18 mouse cellular contexts compared by ENCODE assay signal in genomic region chr14:78225677-78226076, GRCm38 (mm10).
DNase-seq lines count a peak whose midpoint lies in the region; ATAC-seq and TF ChIP-seq lines count a peak whose summit lies in the region.
"Had no signal": no experiment of that assay in that cellular context is flagged by ENCODE, and none has a peak within 500 bp of the region (broad histone marks: within the 10 kb centered on the region; RNA-seq: fewer than 3 reads in every experiment).

No protein-coding gene starts in this region.

- H3K4me2 ChIP-seq in hindbrain, embryonic 15.5 days = no peak overlapping the region
- H3K4me2 ChIP-seq in hindbrain, embryonic 13.5 days = no peak overlapping the region
- no peak overlapping the region for H3K4me2 ChIP-seq in CH12.LX (ENCODE audit: insufficient read depth, low read depth, poor library complexity, severe bottlenecking)
- H3K4me2 ChIP-seq: embryonic facial prominence, embryonic 15.5 days; heart, embryonic 12.5 days; limb, embryonic 15.5 days; neural tube, embryonic 15.5 days had no signal

- no peak overlapping the region for H3K4me3 ChIP-seq in hindbrain, embryonic 15.5 days
- H3K4me3 ChIP-seq in hindbrain, embryonic 13.5 days = no peak overlapping the region
- no peak overlapping the region for H3K4me3 ChIP-seq in CH12.LX (replicated peaks in 1 of 3; ENCODE audit: low read depth in 2 of 3, low read length in 2 of 3, poor library complexity in 1 of 3)
- H3K4me3 ChIP-seq: embryonic facial prominence, embryonic 15.5 days; forebrain, embryonic 10.5 days; heart, embryonic 12.5 days; limb, embryonic 15.5 days; neural tube, embryonic 15.5 days had no signal

- ATAC-seq in hindbrain, embryonic 15.5 days (ENCODE audit: low FRiP score, low read depth) = peak; percentile 15; the same call in 1 of the 2 replicates
- no peak for ATAC-seq in hindbrain, embryonic 13.5 days (ENCODE audit: low FRiP score)

- no peaks in the 10 kb centered on the region for H3K79me2 ChIP-seq in CH12.LX (replicated peaks; ENCODE audit: control insufficient read depth, extremely low read depth, insufficient read depth, poor library complexity, severe bottlenecking)

- no peaks in the 10 kb centered on the region for H3K9me3 ChIP-seq in hindbrain, embryonic 15.5 days
- H3K9me3 ChIP-seq in hindbrain, embryonic 13.5 days = no peaks in the 10 kb centered on the region
- H3K9me3 ChIP-seq in CH12.LX (replicated peaks; ENCODE audit: low read length) = no peaks in the 10 kb centered on the region
- H3K9me3 ChIP-seq: embryonic facial prominence, embryonic 15.5 days; forebrain, embryonic 10.5 days; heart, embryonic 12.5 days; limb, embryonic 15.5 days; neural tube, embryonic 15.5 days had no signal

- no peaks in the 10 kb centered on the region for H3K27me3 ChIP-seq in hindbrain, embryonic 15.5 days
- H3K27me3 ChIP-seq in hindbrain, embryonic 13.5 days = no peaks in the 10 kb centered on the region
- H3K27me3 ChIP-seq in CH12.LX (replicated peaks) = no peaks in the 10 kb centered on the region
- H3K27me3 ChIP-seq: embryonic facial prominence, embryonic 15.5 days; heart, embryonic 12.5 days; limb, embryonic 15.5 days; neural tube, embryonic 15.5 days had no signal

- no peak overlapping the region for H3K9ac ChIP-seq in hindbrain, embryonic 15.5 days
- H3K9ac ChIP-seq in hindbrain, embryonic 13.5 days = no peak overlapping the region
- H3K9ac ChIP-seq in CH12.LX (ENCODE audit: insufficient read depth, low read depth) = no peak overlapping the region
- H3K9ac ChIP-seq: embryonic facial prominence, embryonic 15.5 days; heart, embryonic 12.5 days; limb, embryonic 15.5 days; neural tube, embryonic 15.5 days had no signal

- H3K36me3 ChIP-seq in hindbrain, embryonic 15.5 days = no peaks in the 10 kb centered on the region
- no peaks in the 10 kb centered on the region for H3K36me3 ChIP-seq in hindbrain, embryonic 13.5 days
- no peaks in the 10 kb centered on the region for H3K36me3 ChIP-seq in CH12.LX (replicated peaks in 1 of 2; ENCODE audit: control insufficient read depth in 1 of 2, insufficient read depth in 1 of 2, low read length in 1 of 2)
- H3K36me3 ChIP-seq: embryonic facial prominence, embryonic 15.5 days; forebrain, embryonic 10.5 days; heart, embryonic 12.5 days; limb, embryonic 15.5 days; neural tube, embryonic 15.5 days had no signal

- H3K27ac ChIP-seq in hindbrain, embryonic 15.5 days (replicated peaks) = no peak overlapping the region
- H3K27ac ChIP-seq in hindbrain, embryonic 13.5 days = no peak overlapping the region
- no peak overlapping the region for H3K27ac ChIP-seq in CH12.LX (ENCODE audit: insufficient read depth, low read depth)
- H3K27ac ChIP-seq: embryonic facial prominence, embryonic 15.5 days; forebrain, embryonic 10.5 days; limb, embryonic 15.5 days had no signal

- H3K4me1 ChIP-seq in hindbrain, embryonic 15.5 days (replicated peaks) = no peaks in the 10 kb centered on the region
- 0 out of 2 replicates have a peak, but pooled peaks cover 10% of the 10 kb centered on the region for H3K4me1 ChIP-seq in hindbrain, embryonic 13.5 days (replicated peaks)
- no peaks in the 10 kb centered on the region for H3K4me1 ChIP-seq in CH12.LX (ENCODE audit: control insufficient read depth in 1 of 2, insufficient read depth in 2 of 2)
- H3K4me1 ChIP-seq: embryonic facial prominence, embryonic 15.5 days; forebrain, embryonic 10.5 days; heart, embryonic 12.5 days; limb, embryonic 15.5 days; neural tube, embryonic 15.5 days had no signal

- peak; percentile 37 for DNase-seq in layer of hippocampus, adult 9-10 months (ENCODE audit: low spot score)
- DNase-seq in layer of hippocampus, postnatal 36 days = no peak
- DNase-seq in 416B (ENCODE audit: low read depth) = peak; percentile 11
- no peak for DNase-seq in CH12.LX (ENCODE audit: extremely low read depth)
- no peak for DNase-seq in neural tube, embryonic 10.5 days (ENCODE audit: extremely low spot score, low spot score)
- DNase-seq: adrenal gland, postnatal 14 days; cerebellum, adult 2 months; heart, postnatal 36 days; kidney, adult 11 months; right cerebral cortex, postnatal 4 days; thymus, postnatal 36 days had no signal

- 61% methylated on average over 4 of the region's 4 CpGs for WGBS in hindbrain, embryonic 15.5 days
- WGBS in hindbrain, embryonic 13.5 days = 73% methylated on average over 4 of the region's 4 CpGs

- TF ChIP-seq EP300 in CH12.LX (IDR thresholded peaks at IDR 0.05; ENCODE audit: low read length) = no peak

- TF ChIP-seq RAD21 in CH12.LX (IDR thresholded peaks at IDR 0.05; ENCODE audit: low read depth, low read length) = peak; percentile 32

- TF ChIP-seq CTCF in CH12.LX (conservative IDR thresholded peaks at IDR 0.05 in 1 of 2, IDR thresholded peaks at IDR 0.05 in 1 of 2; ENCODE audit: low read depth in 2 of 2, low read length in 2 of 2) = peak in 1 of 2 experiments; percentile 32; a peak in 2 of 4 replicates

- no peak for TF ChIP-seq POLR2A in CH12.LX (IDR thresholded peaks at IDR 0.05; ENCODE audit: low read depth, low read length)

- in situ Hi-C loops in CH12.LX (cut with MboI; ENCODE audit: low pct_ligation_motif_present, low pct_unique_long_range_greater_than_20kb, low sequenced_read_pairs) = no loop called here

- dilution Hi-C loops in CH12.LX (cut with MboI; ENCODE audit: extremely low pct_ligation_motif_present, extremely low pct_unique_long_range_greater_than_20kb, low sequenced_read_pairs) = no loop called here

TF ChIP-seq in CH12.LX, 34 proteins besides CTCF, POLR2A, EP300 and RAD21:
- TF ChIP-seq ZKSCAN1 (IDR thresholded peaks at IDR 0.05; ENCODE audit: borderline replicate concordance, low read depth, low read length) (no peak), TCF12 (IDR thresholded peaks at IDR 0.05; ENCODE audit: low read depth, low read length) (no peak), TBP (conservative IDR thresholded peaks at IDR 0.05; ENCODE audit: low read depth, low read length) (no peak), MXI1 (IDR thresholded peaks at IDR 0.05; ENCODE audit: low read depth, low read length) (no peak), POLR2AphosphoS2 (IDR thresholded peaks at IDR 0.05; ENCODE audit: low read depth, low read length) (no peak), NRF1 (IDR thresholded peaks at IDR 0.05; ENCODE audit: low read depth, low read length) (no peak)

Comparison
In these comparisons a context has a peak if more than half of its experiments do, and no peak if none do; other contexts are left out.
1. DNase-seq: peak in layer of hippocampus, adult 9-10 months (single experiment) and 416B (single experiment); none in layer of hippocampus, postnatal 36 days (0 of 2), CH12.LX (single experiment) and neural tube, embryonic 10.5 days (single experiment).